Mouse (Mus musculus) heart, embryonic 16.5 days (tissue): ENCODE measurements around the gene Dph2. TPM values are rescaled to one million over a fixed set of nuclear protein-coding genes. Genes with fewer than 3 reads are reported as not detected.

ENCODE experiments used
- ATAC-seq: fragments of 200-750 bp; cut with Nextera tagmentation; replicated peaks from 2 replicates; pipeline ENCODE4 v1.8.0; 2017; ENCODE audit warnings: moderate number of reproducible peaks; ENCODE audit not compliant: insufficient read depth, low FRiP score; ENCODE audit errors: extremely low read depth
- H3K27ac ChIP-seq: fragments of 300-500 bp; sonication (generic); 2 replicates; pipeline ENCODE4 v1.5.1; 2014; ENCODE audit warnings: mild to moderate bottlenecking, low read length, control low read depth, moderate library complexity
- H3K27me3 ChIP-seq: fragments of 300-500 bp; sonication (generic); 2 replicates; pipeline ENCODE4 v1.6.1; 2014; ENCODE audit warnings: low read length, mixed read lengths; ENCODE audit not compliant: control insufficient read depth, insufficient read depth
- H3K36me3 ChIP-seq: fragments of 300-500 bp; sonication (generic); 2 replicates; pipeline ENCODE4 v1.6.1; 2014; ENCODE audit not compliant: control insufficient read depth, insufficient read depth
- H3K4me1 ChIP-seq: fragments of 300-500 bp; sonication (generic); 2 replicates; pipeline ENCODE4 v1.6.1; 2014; ENCODE audit warnings: low read length, mixed read lengths; ENCODE audit not compliant: control insufficient read depth, insufficient read depth
- H3K4me2 ChIP-seq: fragments of 300-500 bp; sonication (generic); 2 replicates; pipeline ENCODE4 v1.6.1; 2014; ENCODE audit warnings: low read depth, mild to moderate bottlenecking, control low read depth, low read length
- H3K4me3 ChIP-seq: fragments of 300-500 bp; sonication (generic); 2 replicates; pipeline ENCODE4 v1.5.1; 2014; ENCODE audit warnings: mild to moderate bottlenecking, control low read depth, low read length
- H3K9ac ChIP-seq: fragments of 300-500 bp; sonication (generic); 2 replicates; pipeline ENCODE4 v1.6.1; 2014; ENCODE audit warnings: low read length, control low read depth
- H3K9me3 ChIP-seq: fragments of 300-500 bp; sonication (generic); replicated peaks from 2 replicates; pipeline ENCODE4 v1.6.1; 2016; ENCODE audit warnings: low read length; ENCODE audit not compliant: control insufficient read depth
- WGBS: fragments of 180-500 bp; shearing (Covaris S2); extraction: QIAGEN DNeasy Blood & Tissue Kit; methylation state at CpG from one replicate; pipeline ENCODE4 v1.1.7; 2014; 5-methylcytosine and 5-hydroxymethylcytosine counted together
- polyA plus RNA-seq: library from polyadenylated mRNA; unstranded; fragments of >200 nt; fragmentation: Nextera tagmentation; extraction: Ambion mirVana; gene quantifications from 2 replicates; pipeline ENCODE4 v1.2.1, GENCODE M21; 2015

Dph2 gene
- polyA plus RNA-seq, 1 experiment from 2014 or later: 12.5 TPM

DNA sequence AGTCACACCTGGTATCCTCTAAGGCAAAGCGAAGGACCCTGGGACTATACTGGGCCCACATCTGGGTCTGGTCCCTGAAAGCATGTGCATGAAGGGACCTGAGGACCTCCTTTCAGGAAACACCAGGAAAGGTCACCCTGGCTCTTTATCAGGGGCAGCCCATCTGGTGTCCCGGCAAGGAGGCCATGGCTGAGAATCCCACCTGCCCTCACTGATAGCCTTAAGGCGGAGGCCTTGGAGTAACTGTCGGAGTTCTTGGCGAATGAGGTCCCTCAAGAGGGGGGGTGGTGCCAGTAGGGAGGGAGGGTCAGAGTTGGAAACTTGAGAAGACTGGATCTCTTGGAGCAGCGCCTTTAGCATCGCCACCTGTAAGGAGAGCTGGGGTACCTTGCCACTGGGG, 20.0 kb downstream of the Dph2 start:
- peaks cover 4% of the 10 kb centered on the region; the same call in 1 of the 2 replicates for H3K36me3 ChIP-seq
- whole genome bisulfite sequencing: 50% methylated on average over 7 of the region's 7 CpGs
- H3K27me3 ChIP-seq: peaks cover 13% of the 10 kb centered on the region
- H3K4me2 ChIP-seq: no peak overlapping the region
- no peak overlapping the region for H3K9ac ChIP-seq
- no peaks in the 10 kb centered on the region for H3K9me3 ChIP-seq
- H3K4me3 ChIP-seq: no peak overlapping the region
- H3K27ac ChIP-seq: no peak overlapping the region
- no peak for ATAC-seq
- peaks cover 5% of the 10 kb centered on the region for H3K4me1 ChIP-seq

DNA sequence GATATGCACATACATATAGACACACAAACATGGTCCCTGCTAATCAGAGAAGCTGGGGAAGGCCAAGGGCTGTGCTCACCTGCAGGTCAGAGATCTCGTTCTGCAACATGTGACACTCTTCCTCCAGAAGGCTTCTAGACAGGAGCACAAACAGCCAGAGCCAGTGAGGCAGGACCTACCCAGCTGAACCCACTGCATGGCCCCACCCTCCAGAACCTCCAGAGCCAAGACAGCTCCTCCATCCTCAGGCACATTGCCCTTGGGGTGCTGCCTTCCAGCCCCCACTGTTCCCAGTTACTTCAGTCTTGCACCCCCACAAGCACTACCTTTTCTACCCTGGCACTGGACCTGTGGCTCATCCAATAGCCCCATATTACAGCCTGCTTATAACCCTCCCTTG, 21.4 kb downstream of the Dph2 start:
- Histone ChIP-seq H3K4me1 (peaks cover 15% of the 10 kb centered on the region), H3K36me3 (no peaks in the 10 kb centered on the region), H3K27ac (no peak overlapping the region), H3K4me3 (no peak overlapping the region), H3K4me2 (no peak overlapping the region), H3K9me3 (no peaks in the 10 kb centered on the region), H3K9ac (no peak overlapping the region), H3K27me3 (peaks cover 15% of the 10 kb centered on the region)
- ATAC-seq: no peak
- 50% methylated on average over 1 of the region's 1 CpGs for WGBS

GRCm38 (mm10) chr4:117869317-117869716, 22.5 kb downstream of the Dph2 start:
- Histone ChIP-seq H3K4me2 (no peak overlapping the region), H3K27me3 (peaks cover 15% of the 10 kb centered on the region)

GRCm38 (mm10) chr4:117867823-117868222, 24.0 kb downstream of the Dph2 start:
- no peak overlapping the region for H3K9ac ChIP-seq
- peak overlapping the region; percentile 26; the same call in 1 of the 2 replicates for H3K4me2 ChIP-seq
- H3K36me3 ChIP-seq: no peaks in the 10 kb centered on the region
- H3K9me3 ChIP-seq: no peaks in the 10 kb centered on the region
- peaks cover 15% of the 10 kb centered on the region for H3K27me3 ChIP-seq
- WGBS: 15% methylated on average over 24 of the region's 24 CpGs
- no peak overlapping the region for H3K4me3 ChIP-seq
- no peak overlapping the region for H3K27ac ChIP-seq
- no peak for ATAC-seq
- peaks cover 14% of the 10 kb centered on the region for H3K4me1 ChIP-seq

More at GRCm38 (mm10) chr4:117869317-117869716, 22.5 kb downstream of the Dph2 start:
- Histone ChIP-seq H3K9me3 (no peaks in the 10 kb centered on the region), H3K9ac (no peak overlapping the region), H3K4me1 (peaks cover 15% of the 10 kb centered on the region), H3K4me3 (no peak overlapping the region), H3K27ac (no peak overlapping the region), H3K36me3 (no peaks in the 10 kb centered on the region)
- ATAC-seq: no peak
- WGBS: 71% methylated on average over 9 of the region's 9 CpGs

DNA sequence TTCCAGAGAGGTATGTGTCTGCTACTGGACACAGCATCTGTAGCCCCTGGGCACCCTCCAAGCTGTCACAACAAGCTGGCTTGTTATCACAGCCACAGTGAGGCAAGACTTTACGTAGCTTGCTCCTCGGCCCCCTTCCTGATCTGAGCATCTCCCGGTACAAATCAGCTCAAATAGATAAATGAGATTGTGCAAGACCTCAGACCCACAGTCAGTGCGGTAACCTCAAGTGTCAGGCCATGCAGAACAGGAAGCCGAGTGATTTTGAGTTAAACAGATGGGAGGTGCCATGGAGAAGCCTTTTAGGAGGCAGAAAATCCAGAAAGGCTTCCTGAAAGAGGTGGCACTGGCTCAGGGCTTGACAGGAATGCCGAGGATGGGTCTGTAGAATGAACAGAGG, 24.8 kb downstream of the Dph2 start:
- H3K9ac ChIP-seq: no peak overlapping the region
- no peaks in the 10 kb centered on the region for H3K9me3 ChIP-seq
- WGBS: 58% methylated on average over 6 of the region's 6 CpGs
- H3K36me3 ChIP-seq: no peaks in the 10 kb centered on the region
- ATAC-seq: no peak
- no peak overlapping the region for H3K27ac ChIP-seq
- peaks cover 15% of the 10 kb centered on the region for H3K27me3 ChIP-seq
- no peak overlapping the region for H3K4me2 ChIP-seq
- H3K4me1 ChIP-seq: peaks cover 12% of the 10 kb centered on the region
- H3K4me3 ChIP-seq: no peak overlapping the region

DNA sequence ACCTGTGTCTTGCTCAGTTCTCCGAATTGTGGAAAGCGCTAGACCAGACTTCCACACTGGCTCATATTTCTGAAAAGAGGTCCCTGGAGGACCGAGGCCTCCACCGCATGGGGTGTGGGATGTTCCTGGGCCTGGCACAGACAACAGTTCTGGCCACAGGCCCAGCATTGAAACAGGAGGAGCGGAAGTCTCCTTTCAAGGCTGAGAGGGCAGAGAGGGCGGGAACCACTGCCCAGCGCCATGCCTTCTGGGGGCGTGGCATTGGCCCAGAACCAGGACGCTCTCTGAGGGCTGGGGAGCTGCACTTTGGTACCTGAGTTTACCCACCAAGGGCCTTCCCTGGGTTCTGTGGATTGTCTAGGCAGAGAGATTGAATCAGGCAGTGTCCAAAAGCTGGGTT, 25.7 kb downstream of the Dph2 start:
- no peak overlapping the region for H3K27ac ChIP-seq
- peak; percentile 68 for ATAC-seq

DNA sequence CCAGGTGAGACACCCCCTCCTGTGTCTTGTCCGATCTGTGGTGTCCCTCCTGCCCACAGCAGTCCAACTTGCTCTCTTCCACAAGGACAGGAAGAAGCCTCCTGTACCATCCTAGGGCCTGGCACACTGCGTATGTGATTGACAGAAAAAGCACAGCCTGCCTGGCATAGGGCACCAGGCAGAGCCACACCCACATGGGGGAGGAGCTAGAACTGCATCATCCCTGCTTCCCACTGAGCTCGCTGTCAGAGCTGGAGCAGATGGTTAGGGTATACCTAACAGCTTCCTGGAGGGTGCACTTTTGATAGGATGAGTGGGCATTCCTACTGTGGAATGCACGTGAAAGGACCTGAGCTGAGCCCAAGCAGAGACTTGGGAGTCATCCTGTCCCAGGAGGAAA, 29.0 kb downstream of the Dph2 start:
- whole genome bisulfite sequencing: 52% methylated on average over 4 of the region's 4 CpGs
- H3K27ac ChIP-seq: no peak overlapping the region
- no peaks in the 10 kb centered on the region for H3K9me3 ChIP-seq
- no peak overlapping the region for H3K9ac ChIP-seq
- H3K27me3 ChIP-seq: peaks cover 6% of the 10 kb centered on the region
- no peak overlapping the region for H3K4me3 ChIP-seq
- no peak for ATAC-seq
- H3K4me1 ChIP-seq: peaks cover 12% of the 10 kb centered on the region
- no peak overlapping the region for H3K4me2 ChIP-seq
- no peaks in the 10 kb centered on the region for H3K36me3 ChIP-seq

More for the DNA sequence above, 25.7 kb downstream of the Dph2 start:
- H3K36me3 ChIP-seq: no peaks in the 10 kb centered on the region
- H3K4me3 ChIP-seq: no peak overlapping the region
- H3K9me3 ChIP-seq: no peaks in the 10 kb centered on the region
- 33% methylated on average over 9 of the region's 9 CpGs for WGBS
- peaks cover 12% of the 10 kb centered on the region for H3K4me1 ChIP-seq
- H3K9ac ChIP-seq: 0 out of 2 replicates have a peak overlapping the region, but pooled peaks have one; percentile 2
- H3K4me2 ChIP-seq: no peak overlapping the region
- peaks cover 15% of the 10 kb centered on the region for H3K27me3 ChIP-seq

- no peaks in the 10 kb centered on the region; the same call in 1 of the 2 replicates for H3K4me1 ChIP-seq
- no peak overlapping the region for H3K9ac ChIP-seq
- H3K27ac ChIP-seq: no peak overlapping the region
- H3K9me3 ChIP-seq: no peaks in the 10 kb centered on the region
- no peaks in the 10 kb centered on the region for H3K27me3 ChIP-seq
- no peaks in the 10 kb centered on the region for H3K36me3 ChIP-seq
- H3K4me2 ChIP-seq: no peak overlapping the region
- no peak overlapping the region for H3K4me3 ChIP-seq
- no peak for ATAC-seq
- 75% methylated on average over 9 of the region's 9 CpGs for WGBS
Measured at GRCm38 (mm10) chr4:117860570-117860969, 31.3 kb downstream of the Dph2 start.

DNA sequence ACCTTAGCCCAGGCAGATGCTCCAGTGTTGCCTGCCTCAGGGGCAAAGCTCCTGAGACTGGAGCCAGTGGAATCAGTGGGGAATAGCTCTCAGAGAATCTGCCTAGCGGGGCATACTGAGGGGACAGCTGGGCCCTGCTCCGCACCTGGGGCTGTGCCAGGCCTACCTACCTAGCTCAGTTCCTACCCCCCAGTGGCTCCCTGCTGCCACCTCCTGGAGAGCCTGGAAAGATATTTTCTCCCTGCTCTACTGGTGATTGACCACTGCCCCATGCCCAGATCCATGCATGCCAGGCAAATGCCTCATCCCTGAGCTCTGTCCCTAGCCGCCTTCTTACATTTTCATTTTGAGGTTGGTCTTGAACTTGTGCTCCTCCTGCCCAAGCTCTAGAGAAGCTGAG, 33.0 kb downstream of the Dph2 start:
- Histone ChIP-seq H3K27ac (no peak overlapping the region), H3K27me3 (no peaks in the 10 kb centered on the region), H3K4me2 (no peak overlapping the region), H3K36me3 (no peaks in the 10 kb centered on the region), H3K4me1 (peaks cover 7% of the 10 kb centered on the region; the same call in 1 of the 2 replicates), H3K4me3 (no peak overlapping the region), H3K9ac (no peak overlapping the region), H3K9me3 (no peaks in the 10 kb centered on the region)
- 71% methylated on average over 3 of the region's 3 CpGs for WGBS
- ATAC-seq: no peak
